In genomic region chr1:69024858-69025257, GRCm38 (mm10) we compare ENCODE assay signal across 10 mouse cellular contexts.
A peak's percentile ranks its signal among the peaks of the same experiment; 100 is the strongest.
DNase-seq lines count a peak whose midpoint lies in the region; ATAC-seq and TF ChIP-seq lines count a peak whose summit lies in the region.
"Had no signal": no experiment of that assay in that cellular context is flagged by ENCODE, and none has a peak within 500 bp of the region (broad histone marks: within the 10 kb centered on the region; RNA-seq: fewer than 3 reads in every experiment).

No protein-coding gene starts in this region.

- DNase-seq in lung, embryonic 14.5 days = peak; percentile 11
- DNase-seq in lung, postnatal 0 days (ENCODE audit: low spot score) = no peak
- peak; percentile 5 for DNase-seq in heart, postnatal 4 days
- DNase-seq in kidney, postnatal 0 days (ENCODE audit: low spot score) = peak; percentile 59
- no peak for DNase-seq in adipocyte (ENCODE audit: low spot score)
- DNase-seq: adrenal gland, postnatal 14 days had no signal

- ATAC-seq in lung, embryonic 14.5 days (ENCODE audit: insufficient read depth) = peak; percentile 56; the same call in 1 of the 2 replicates
- ATAC-seq in lung, postnatal 0 days = no peak
- no peak for ATAC-seq in kidney, postnatal 0 days (replicated peaks; ENCODE audit: low FRiP score, low read depth)
- peak; percentile 79; the same call in 1 of the 2 replicates for ATAC-seq in neural tube, embryonic 14.5 days (ENCODE audit: low read depth)
- no peak for ATAC-seq in inflammation-experienced regulatory T-cells, adult 6 months
- no peak for ATAC-seq in monocyte, adult 5-6 weeks (replicated peaks; ENCODE audit: insufficient number of reproducible peaks, low FRiP score, low TSS enrichment, poor library complexity, severe bottlenecking)
- ATAC-seq: liver, embryonic 12.5 days had no signal

- no peaks in the 10 kb centered on the region for H3K27me3 ChIP-seq in lung, embryonic 14.5 days (ENCODE audit: insufficient read depth, low read length)
- H3K27me3 ChIP-seq in lung, postnatal 0 days (replicated peaks; ENCODE audit: insufficient read depth, low read length) = no peaks in the 10 kb centered on the region
- no peaks in the 10 kb centered on the region for H3K27me3 ChIP-seq in kidney, postnatal 0 days (ENCODE audit: insufficient read depth, low read length)
- H3K27me3 ChIP-seq in neural tube, embryonic 14.5 days (ENCODE audit: control insufficient read depth, insufficient read depth, low read length) = no peaks in the 10 kb centered on the region
- H3K27me3 ChIP-seq: liver, embryonic 12.5 days had no signal

- 37% methylated on average over 3 of the region's 3 CpGs for WGBS in lung, embryonic 14.5 days
- WGBS in lung, postnatal 0 days = 31% methylated on average over 3 of the region's 3 CpGs
- 42% methylated on average over 3 of the region's 3 CpGs for WGBS in kidney, postnatal 0 days
- 12% methylated on average over 3 of the region's 3 CpGs for WGBS in neural tube, embryonic 14.5 days

- TF ChIP-seq CTCF in lung, embryonic 14.5 days (IDR thresholded peaks at IDR 0.05; ENCODE audit: low read depth) = no peak
- no peak for TF ChIP-seq CTCF in lung, postnatal 0 days (IDR thresholded peaks at IDR 0.05)
- TF ChIP-seq CTCF in kidney, postnatal 0 days (IDR thresholded peaks at IDR 0.05; ENCODE audit: low read depth) = no peak

- H3K9me3 ChIP-seq in lung, embryonic 14.5 days (ENCODE audit: low read depth, low read length) = no peaks in the 10 kb centered on the region
- H3K9me3 ChIP-seq in lung, postnatal 0 days (ENCODE audit: low read length) = no peaks in the 10 kb centered on the region
- H3K9me3 ChIP-seq in kidney, postnatal 0 days (replicated peaks; ENCODE audit: low read length) = no peaks in the 10 kb centered on the region
- H3K9me3 ChIP-seq in neural tube, embryonic 14.5 days (ENCODE audit: control insufficient read depth, low read length) = no peaks in the 10 kb centered on the region
- H3K9me3 ChIP-seq: liver, embryonic 12.5 days had no signal

- no peak overlapping the region for H3K27ac ChIP-seq in lung, embryonic 14.5 days (ENCODE audit: low read depth)
- H3K27ac ChIP-seq in lung, postnatal 0 days (ENCODE audit: low read length) = no peak overlapping the region
- H3K27ac ChIP-seq in kidney, postnatal 0 days = peak overlapping the region; percentile 47
- H3K27ac ChIP-seq in neural tube, embryonic 14.5 days (ENCODE audit: low read depth, low read length) = no peak overlapping the region
- H3K27ac ChIP-seq: liver, embryonic 12.5 days had no signal

- H3K36me3 ChIP-seq in lung, embryonic 14.5 days (ENCODE audit: insufficient read depth) = no peaks in the 10 kb centered on the region
- H3K36me3 ChIP-seq in lung, postnatal 0 days (ENCODE audit: insufficient read depth, low read length) = no peaks in the 10 kb centered on the region
- H3K36me3 ChIP-seq in kidney, postnatal 0 days (ENCODE audit: insufficient read depth, low read length) = no peaks in the 10 kb centered on the region
- H3K36me3 ChIP-seq in neural tube, embryonic 14.5 days (ENCODE audit: control insufficient read depth, insufficient read depth, low read length) = no peaks in the 10 kb centered on the region
- H3K36me3 ChIP-seq: liver, embryonic 12.5 days had no signal

- no peak overlapping the region for H3K9ac ChIP-seq in lung, embryonic 14.5 days
- no peak overlapping the region for H3K9ac ChIP-seq in lung, postnatal 0 days (replicated peaks; ENCODE audit: low read depth)
- H3K9ac ChIP-seq in kidney, postnatal 0 days (ENCODE audit: low read depth, low read length) = no peak overlapping the region
- H3K9ac ChIP-seq in neural tube, embryonic 14.5 days (replicated peaks; ENCODE audit: low read depth, low read length) = no peak overlapping the region
- H3K9ac ChIP-seq: liver, embryonic 12.5 days had no signal

- no peak for TF ChIP-seq EP300 in lung, postnatal 0 days (IDR thresholded peaks at IDR 0.05)

- no peak overlapping the region for H3K4me2 ChIP-seq in lung, embryonic 14.5 days
- no peak overlapping the region for H3K4me2 ChIP-seq in lung, postnatal 0 days (replicated peaks; ENCODE audit: low read depth, low read length)
- 0 out of 2 replicates have a peak overlapping the region, but pooled peaks have one; percentile 2 for H3K4me2 ChIP-seq in kidney, postnatal 0 days (ENCODE audit: low read length)
- H3K4me2 ChIP-seq in neural tube, embryonic 14.5 days (ENCODE audit: low read depth, low read length) = no peak overlapping the region
- H3K4me2 ChIP-seq: liver, embryonic 12.5 days had no signal

- no peaks in the 10 kb centered on the region for H3K4me1 ChIP-seq in lung, embryonic 14.5 days (ENCODE audit: insufficient read depth)
- H3K4me1 ChIP-seq in lung, postnatal 0 days (ENCODE audit: insufficient read depth, low read depth, low read length) = no peaks in the 10 kb centered on the region
- H3K4me1 ChIP-seq in kidney, postnatal 0 days (replicated peaks; ENCODE audit: insufficient read depth, low read length) = no peaks in the 10 kb centered on the region
- no peaks in the 10 kb centered on the region for H3K4me1 ChIP-seq in neural tube, embryonic 14.5 days (ENCODE audit: control insufficient read depth, insufficient read depth, low read length)
- H3K4me1 ChIP-seq: liver, embryonic 12.5 days had no signal

- H3K4me3 ChIP-seq in lung, embryonic 14.5 days (ENCODE audit: low read depth, low read length) = no peak overlapping the region
- no peak overlapping the region for H3K4me3 ChIP-seq in lung, postnatal 0 days (ENCODE audit: low read depth, low read length)
- no peak overlapping the region for H3K4me3 ChIP-seq in kidney, postnatal 0 days (replicated peaks; ENCODE audit: low read depth, low read length)
- H3K4me3 ChIP-seq in neural tube, embryonic 14.5 days (ENCODE audit: low read depth, low read length) = no peak overlapping the region
- H3K4me3 ChIP-seq: liver, embryonic 12.5 days had no signal

Comparison
In these comparisons a context has a peak if more than half of its experiments do, and no peak if none do; other contexts are left out.
1. ATAC-seq: peak in lung, embryonic 14.5 days (single experiment) and neural tube, embryonic 14.5 days (single experiment); none in lung, postnatal 0 days (single experiment), kidney, postnatal 0 days (single experiment), inflammation-experienced regulatory T-cells, adult 6 months (single experiment) and monocyte, adult 5-6 weeks (single experiment).
2. DNase-seq: peak in lung, embryonic 14.5 days (single experiment), heart, postnatal 4 days (single experiment) and kidney, postnatal 0 days (single experiment); none in lung, postnatal 0 days (single experiment) and adipocyte (single experiment).